Mouse (Mus musculus): Measurements from ENCODE around the gene Shd.

GRCm38 (mm10) chr17:56008356-56009087, 38.3 kb downstream of the Shd start:
- 0 out of 2 replicates have a peak, but pooled peaks have one; percentile 45 for TF ChIP-seq POLR2A (IDR thresholded peaks at IDR 0.05; ENCODE audit: extremely low read depth, insufficient read depth, low read length)
- TF ChIP-seq CTCF (IDR thresholded peaks at IDR 0.05; ENCODE audit: low read depth, low read length) = no peak

Data from liver, adult 2 months (tissue).